Mouse (Mus musculus) brown adipose tissue, adult 24 weeks (tissue): ENCODE measurements around the gene Slc6a13. TPM values are rescaled to one million over a fixed set of nuclear protein-coding genes. Genes with fewer than 3 reads are reported as not detected.

Experiments used
- H3K27ac ChIP-seq: fragments of 200-500 bp; replicated peaks from 2 replicates; pipeline ENCODE4 v1.5.1; 2012; ENCODE audit warnings: low read depth, mild to moderate bottlenecking, low read length
- H3K4me1 ChIP-seq: fragments of 200-500 bp; 2 replicates; pipeline ENCODE4 v1.6.1; 2012; ENCODE audit warnings: low read length, mixed read lengths; ENCODE audit not compliant: control insufficient read depth, insufficient read depth, insufficient read length
- H3K4me3 ChIP-seq: fragments of 200-500 bp; 2 replicates; pipeline ENCODE4 v1.5.1; 2012; ENCODE audit warnings: low read depth, mild to moderate bottlenecking, low read length, moderate library complexity; ENCODE audit not compliant: insufficient read depth
- polyA plus RNA-seq: library from polyadenylated mRNA; stranded (reverse); fragments of >200 nt; gene quantifications from 2 replicates; pipeline ENCODE4 v1.2.4, GENCODE M21; 2012; ENCODE audit not compliant: missing spikeins, insufficient read depth, insufficient read length

Gene Slc6a13
- 4.9 and 6.3 TPM in 2 replicates for polyA plus RNA-seq

DNA sequence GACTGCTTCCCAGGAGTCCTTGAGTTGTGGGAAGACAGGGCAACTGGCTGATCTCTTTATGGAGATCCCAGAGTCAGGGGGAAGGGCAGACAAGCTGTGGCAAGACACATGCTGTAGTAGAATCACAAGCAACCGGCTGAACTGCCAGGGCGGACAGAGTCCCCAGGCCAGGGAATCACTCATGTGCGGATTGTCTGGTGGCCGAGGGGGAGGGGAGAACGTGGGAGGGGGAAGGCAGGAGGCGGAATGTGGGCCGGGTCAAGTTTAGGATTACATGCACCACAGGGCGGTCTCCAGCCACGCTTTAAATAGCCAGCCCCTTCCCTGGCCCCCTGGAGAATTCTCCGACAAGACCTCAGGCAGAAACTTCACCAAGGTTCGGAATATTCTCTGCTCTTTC is at the start of gene Slc6a13:
Gene Slc6a13, plus strand, starts transcription at position 274 of the 400 bp plus-strand sequence.
- Histone ChIP-seq H3K27ac (peak within 1 kb of the TSS; percentile 63), H3K4me1 (peaks cover 5% of the 10 kb centered on the region; the same call in 1 of the 2 replicates), H3K4me3 (peak within 1 kb of the TSS; percentile 43)

- H3K4me3 ChIP-seq: no peak overlapping the region
- H3K27ac ChIP-seq: no peak overlapping the region
- peaks cover 5% of the 10 kb centered on the region; the same call in 1 of the 2 replicates for H3K4me1 ChIP-seq
Observed at GRCm38 (mm10) chr6:121250406-121250805, 49.6 kb upstream of the Slc6a13 start.

DNA sequence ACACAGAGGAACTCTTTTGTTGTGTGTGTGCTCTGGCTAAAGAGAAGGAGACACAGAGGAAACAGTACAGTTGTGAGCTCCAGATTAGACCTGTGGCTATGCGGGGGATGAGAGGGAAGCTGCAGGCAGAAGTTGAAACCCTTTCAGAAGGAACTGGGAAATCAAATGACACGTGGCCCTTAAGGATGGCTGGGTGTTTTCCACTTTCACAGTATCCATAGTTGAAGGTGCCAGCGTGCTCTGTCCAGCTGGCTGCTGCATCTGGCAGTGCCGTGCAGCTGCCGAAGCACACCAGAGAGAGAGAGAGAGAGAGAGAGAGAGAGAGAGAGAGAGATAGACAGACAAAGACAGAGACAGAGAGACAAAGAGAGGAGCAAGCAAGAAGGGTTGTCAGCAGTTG is 48.8 kb upstream of the Slc6a13 start:
- Histone ChIP-seq H3K4me1 (peaks cover 5% of the 10 kb centered on the region; the same call in 1 of the 2 replicates), H3K4me3 (no peak overlapping the region)

GRCm38 (mm10) chr6:121260548-121260947 is 39.5 kb upstream of the Slc6a13 start:
- Histone ChIP-seq H3K4me1 (no peaks in the 10 kb centered on the region), H3K27ac (no peak overlapping the region), H3K4me3 (no peak overlapping the region)

More for the DNA sequence above, 48.8 kb upstream of the Slc6a13 start:
- H3K27ac ChIP-seq: no peak overlapping the region

- H3K4me1 ChIP-seq: no peaks in the 10 kb centered on the region
- no peak overlapping the region for H3K4me3 ChIP-seq
- no peak overlapping the region for H3K27ac ChIP-seq
Observed at GRCm38 (mm10) chr6:121261233-121261632, 38.8 kb upstream of the Slc6a13 start.

GRCm38 (mm10) chr6:121262004-121262403 is 38.0 kb upstream of the Slc6a13 start:
- no peak overlapping the region for H3K4me3 ChIP-seq

GRCm38 (mm10) chr6:121262496-121262895 is 37.5 kb upstream of the Slc6a13 start:
- Histone ChIP-seq H3K4me1 (no peaks in the 10 kb centered on the region), H3K4me3 (no peak overlapping the region), H3K27ac (no peak overlapping the region)

More at GRCm38 (mm10) chr6:121262004-121262403, 38.0 kb upstream of the Slc6a13 start:
- no peaks in the 10 kb centered on the region for H3K4me1 ChIP-seq
- no peak overlapping the region for H3K27ac ChIP-seq

- Histone ChIP-seq H3K4me3 (no peak overlapping the region), H3K4me1 (no peaks in the 10 kb centered on the region), H3K27ac (no peak overlapping the region)
Observed at GRCm38 (mm10) chr6:121270156-121270555, 29.9 kb upstream of the Slc6a13 start.

DNA sequence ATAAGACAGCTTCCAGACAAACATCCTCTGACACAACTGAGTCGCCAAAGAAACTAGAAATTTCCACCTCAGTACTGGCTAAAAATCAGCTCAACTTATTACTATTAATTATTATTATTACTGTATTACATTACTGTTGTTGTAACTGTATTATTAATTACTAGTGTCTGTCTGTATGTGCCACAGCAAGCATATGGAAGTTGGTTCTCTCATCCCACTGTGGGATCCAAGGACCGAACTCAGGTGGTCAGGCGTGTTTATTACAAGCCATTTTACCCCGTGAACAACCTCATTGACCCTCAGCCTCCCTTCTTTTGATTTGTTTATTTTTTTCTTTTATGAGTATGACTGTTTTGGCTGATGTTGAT is 28.3 kb upstream of the Slc6a13 start:
- Histone ChIP-seq H3K4me3 (no peak overlapping the region), H3K27ac (no peak overlapping the region), H3K4me1 (no peaks in the 10 kb centered on the region)

DNA sequence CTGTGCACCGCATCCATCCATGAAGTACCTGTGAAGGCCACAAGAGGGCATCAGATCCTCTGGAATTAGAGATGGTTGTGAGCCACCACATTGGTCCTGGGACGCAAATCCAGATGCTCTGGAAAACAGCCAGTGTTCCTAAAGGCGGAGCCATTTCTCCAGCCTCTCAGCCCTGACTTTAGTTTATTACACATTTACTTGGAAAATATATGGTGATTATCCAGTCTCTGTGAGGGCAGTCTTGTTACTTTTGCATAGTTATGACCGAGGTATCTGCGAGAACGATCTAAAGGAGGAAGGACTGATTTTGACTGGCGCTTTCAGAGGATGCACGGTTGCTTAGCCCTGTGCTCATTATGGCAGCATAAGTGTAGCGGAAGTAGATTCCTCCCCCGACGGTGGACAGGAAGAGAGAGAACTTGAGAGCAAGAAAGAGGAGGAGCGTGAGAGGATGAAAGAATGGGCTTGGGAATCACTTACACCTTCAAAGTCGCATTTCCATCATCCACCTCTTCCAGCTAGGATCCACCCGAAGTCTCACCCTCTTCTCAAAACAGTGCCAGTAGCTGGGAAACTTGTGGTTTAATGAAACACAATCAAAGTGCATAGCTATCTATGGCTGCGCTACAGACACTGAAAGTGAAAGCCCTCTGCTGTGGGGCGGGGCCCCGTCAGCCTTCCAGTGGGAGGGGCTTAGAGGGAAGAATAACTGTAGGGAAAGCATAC is 27.8 kb upstream of the Slc6a13 start:
- Histone ChIP-seq H3K27ac (peak overlapping the region; percentile 84), H3K4me1 (no peaks in the 10 kb centered on the region), H3K4me3 (peak overlapping the region; percentile 87)

GRCm38 (mm10) chr6:121274356-121274755 is 25.7 kb upstream of the Slc6a13 start:
- no peaks in the 10 kb centered on the region for H3K4me1 ChIP-seq
- no peak overlapping the region for H3K4me3 ChIP-seq
- H3K27ac ChIP-seq: no peak overlapping the region

DNA sequence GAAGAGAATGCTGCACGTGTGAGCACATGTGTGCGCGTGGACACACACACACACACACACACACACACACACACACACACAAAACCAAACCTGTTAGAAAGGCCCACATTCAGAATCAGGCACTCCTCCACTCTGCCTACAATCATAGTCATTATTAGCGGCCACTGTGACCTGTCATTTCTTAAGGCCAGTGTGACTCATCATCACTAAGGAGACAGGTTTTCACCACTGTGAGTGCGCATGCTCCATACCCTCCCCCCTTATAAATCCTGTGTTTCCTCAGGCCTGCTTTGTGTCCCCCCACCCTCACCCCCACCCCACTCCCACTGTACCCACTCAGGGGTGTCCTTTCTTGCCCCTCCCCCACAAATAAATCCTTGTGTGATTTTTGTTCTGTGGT is 15.9 kb upstream of the Slc6a13 start:
- H3K4me1 ChIP-seq: no peaks in the 10 kb centered on the region
- H3K4me3 ChIP-seq: no peak overlapping the region
- H3K27ac ChIP-seq: no peak overlapping the region

GRCm38 (mm10) chr6:121299317-121299716 is 710 bp upstream of the Slc6a13 start:
- Histone ChIP-seq H3K4me3 (no peak overlapping the region), H3K27ac (no peak overlapping the region), H3K4me1 (peaks cover 3% of the 10 kb centered on the region; the same call in 1 of the 2 replicates)

- Histone ChIP-seq H3K27ac (peak overlapping the region; percentile 63), H3K4me3 (peak overlapping the region; percentile 43), H3K4me1 (peaks cover 5% of the 10 kb centered on the region; the same call in 1 of the 2 replicates)
Observed at GRCm38 (mm10) chr6:121300504-121300903, 477 bp downstream of the Slc6a13 start.

DNA sequence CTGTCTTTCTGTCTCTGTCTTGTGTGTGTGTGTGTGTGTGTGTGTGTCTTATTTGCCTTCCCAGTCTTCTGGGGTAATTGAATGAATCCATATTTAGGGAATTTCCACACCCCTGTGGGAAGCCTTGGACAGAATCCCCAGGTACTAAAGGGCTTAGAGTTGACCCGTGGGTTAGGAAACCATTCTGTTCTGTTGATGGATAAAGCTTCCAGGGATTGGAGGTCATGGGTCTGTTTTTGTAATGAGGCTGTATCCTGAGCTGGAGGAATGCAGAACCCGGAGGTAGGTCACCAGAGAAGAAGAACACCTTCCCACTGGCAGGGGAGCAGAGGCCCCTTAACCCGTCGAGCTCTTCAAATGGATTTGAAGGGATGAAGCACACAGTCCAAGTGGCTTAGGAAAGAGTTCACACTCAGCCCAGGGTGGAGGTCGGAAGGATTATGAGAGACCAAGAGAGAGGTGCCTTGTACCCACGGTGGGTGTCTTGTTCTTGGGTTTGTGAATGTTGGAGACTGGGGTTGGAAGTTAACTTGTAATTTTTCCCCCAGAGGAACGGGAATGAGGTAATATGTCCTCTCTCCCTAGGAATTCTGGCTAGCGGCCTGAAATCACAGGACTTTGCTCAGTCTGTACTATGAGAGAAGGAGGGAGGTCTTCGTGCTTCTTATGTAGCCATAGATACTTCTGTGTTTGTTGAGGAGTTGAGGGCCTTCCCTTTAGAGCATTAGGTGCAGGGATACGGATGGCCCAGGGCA is 3.6 kb downstream of the Slc6a13 start:
- H3K4me3 ChIP-seq: no peak overlapping the region
- peaks cover 13% of the 10 kb centered on the region; the same call in 1 of the 2 replicates for H3K4me1 ChIP-seq
- peak overlapping the region; percentile 97 for H3K27ac ChIP-seq
